Mouse (Mus musculus): ENCODE data around the gene 2010111I01Rik. TPM values are rescaled to one million over a fixed set of nuclear protein-coding genes. Genes with fewer than 3 reads are reported as not detected.
"Not testable (repeated sequence)": the region's sequence is repeated elsewhere in the genome, so short reads cannot be mapped to it uniquely, and the experiment has no call there.

2010111I01Rik gene
- polyA plus RNA-seq, 1 experiment: 84.5 TPM

DNA sequence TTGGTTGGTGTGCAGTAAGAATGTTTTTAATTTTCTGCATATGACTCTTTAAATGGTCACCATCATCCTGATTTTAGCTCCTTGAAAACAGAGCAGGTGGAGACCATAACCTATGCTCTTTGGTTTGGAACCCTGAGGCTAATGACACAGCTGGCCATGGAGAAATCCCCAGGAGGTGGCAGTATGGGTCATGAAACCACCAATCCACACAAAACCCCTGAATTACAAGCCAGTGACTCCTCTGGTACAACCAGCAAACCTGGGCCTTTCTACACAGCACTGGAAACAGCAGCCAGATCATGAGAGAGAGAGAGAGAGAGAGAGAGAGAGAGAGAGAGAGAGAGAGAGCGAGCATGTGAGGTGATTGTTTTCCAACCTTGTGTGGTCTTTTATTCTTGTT, 38.2 kb upstream of the 2010111I01Rik start:
- Histone ChIP-seq H3K36me3 (ENCODE audit: control insufficient read depth, insufficient read depth, low read length) (no peaks in the 10 kb centered on the region), H3K4me1 (ENCODE audit: control insufficient read depth, insufficient read depth, low read length) (no peaks in the 10 kb centered on the region; the same call in 1 of the 2 replicates), H3K4me3 (ENCODE audit: insufficient read depth, low read depth, low read length) (no peak overlapping the region), H3K27me3 (replicated peaks; ENCODE audit: control insufficient read depth, insufficient read depth, low read length) (no peaks in the 10 kb centered on the region), H3K27ac (ENCODE audit: insufficient read depth, low read depth, low read length) (no peak overlapping the region)
- peak; percentile 77 for DNase-seq
- TF ChIP-seq CTCF (conservative IDR thresholded peaks at IDR 0.05; ENCODE audit: insufficient read depth, insufficient read length, low read depth, low read length): peak; percentile 81
- no peak for TF ChIP-seq POLR2A (IDR thresholded peaks at IDR 0.05; ENCODE audit: low read depth, low read length)
- WGBS: 46% methylated on average over 1 of the region's 1 CpGs

DNA sequence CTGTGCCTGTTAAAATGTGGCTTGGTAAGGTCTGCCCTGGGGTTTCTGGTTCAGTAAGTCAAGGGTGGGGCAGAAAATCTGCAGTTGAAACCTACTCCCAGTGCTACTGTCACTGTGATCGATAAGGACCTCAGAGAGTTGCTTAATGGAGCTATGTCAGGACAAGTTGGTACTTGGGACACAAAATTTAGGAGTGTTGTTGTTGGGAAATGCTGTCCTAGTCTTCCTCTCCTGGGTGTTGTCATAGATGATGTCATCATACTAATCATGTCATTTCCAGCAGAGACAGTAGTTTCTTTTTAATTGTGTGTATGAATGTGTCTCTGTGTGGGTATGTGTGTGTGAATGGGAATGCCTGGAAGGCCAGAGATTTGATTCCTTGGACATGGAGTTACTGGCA, 37.2 kb upstream of the 2010111I01Rik start:
- Histone ChIP-seq H3K4me1 (ENCODE audit: control insufficient read depth, insufficient read depth, low read length) (no peaks in the 10 kb centered on the region; the same call in 1 of the 2 replicates), H3K36me3 (ENCODE audit: control insufficient read depth, insufficient read depth, low read length) (no peaks in the 10 kb centered on the region), H3K4me3 (ENCODE audit: insufficient read depth, low read depth, low read length) (no peak overlapping the region), H3K27ac (ENCODE audit: insufficient read depth, low read depth, low read length) (no peak overlapping the region), H3K27me3 (replicated peaks; ENCODE audit: control insufficient read depth, insufficient read depth, low read length) (no peaks in the 10 kb centered on the region)
- TF ChIP-seq CTCF (conservative IDR thresholded peaks at IDR 0.05; ENCODE audit: insufficient read depth, insufficient read length, low read depth, low read length): no peak
- no peak for TF ChIP-seq POLR2A (IDR thresholded peaks at IDR 0.05; ENCODE audit: low read depth, low read length)
- no peak for DNase-seq
- WGBS: 75% methylated on average over 1 of the region's 1 CpGs

DNA sequence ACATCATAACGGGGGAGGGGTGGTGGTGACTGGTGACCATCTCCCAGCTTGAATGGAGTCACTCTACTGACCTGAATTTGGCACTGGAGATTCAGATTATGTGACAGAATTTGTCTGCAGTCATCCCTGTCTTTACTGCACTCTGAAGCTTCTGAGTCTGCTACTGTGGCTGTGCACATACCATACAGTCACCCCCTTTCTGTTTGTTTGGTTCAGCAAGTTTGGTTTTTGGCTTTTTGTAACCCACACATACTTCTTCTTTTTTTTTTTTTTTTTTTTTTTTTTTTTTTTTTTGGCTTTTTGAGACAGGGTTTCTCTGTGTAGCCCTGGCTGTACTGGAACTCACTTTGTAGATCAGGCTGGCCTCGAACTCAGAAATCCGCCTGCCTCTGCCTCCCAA, 35.5 kb upstream of the 2010111I01Rik start:
- not testable (repeated sequence) for H3K4me1 ChIP-seq (ENCODE audit: control insufficient read depth, insufficient read depth, low read length); DNase-seq; H3K27me3 ChIP-seq (replicated peaks; ENCODE audit: control insufficient read depth, insufficient read depth, low read length); H3K4me3 ChIP-seq (ENCODE audit: insufficient read depth, low read depth, low read length); H3K36me3 ChIP-seq (ENCODE audit: control insufficient read depth, insufficient read depth, low read length); H3K27ac ChIP-seq (ENCODE audit: insufficient read depth, low read depth, low read length)
- 98% methylated on average over 3 of the region's 3 CpGs for WGBS

DNA sequence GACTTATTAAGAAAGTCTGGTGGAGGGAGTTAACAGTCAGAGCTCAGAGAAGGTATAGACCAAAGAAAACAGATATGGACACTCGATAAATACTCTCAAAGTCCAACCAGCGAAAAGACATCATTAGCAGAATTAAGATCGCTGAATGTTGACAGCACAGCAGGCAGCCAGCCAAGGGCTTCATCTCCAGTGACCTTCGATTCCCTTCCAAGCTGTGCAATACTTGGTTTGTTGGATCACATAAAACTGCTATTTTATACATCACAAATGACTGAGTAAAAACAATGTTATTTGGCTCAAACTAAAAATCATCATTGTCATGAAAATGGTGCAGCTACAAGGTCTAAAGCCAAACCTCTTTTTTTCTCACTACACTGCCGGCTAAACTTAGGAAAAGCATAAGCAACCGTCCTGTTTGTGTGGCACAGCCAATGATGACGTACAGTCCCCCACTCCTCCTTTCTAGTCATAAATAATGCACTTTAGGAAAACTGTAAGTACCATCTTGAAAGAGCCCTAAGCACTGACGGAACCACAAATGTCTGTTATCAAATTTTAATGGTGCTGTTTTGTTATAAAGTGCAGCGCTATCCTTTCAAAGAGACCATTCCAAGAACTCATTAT, 34.8 kb upstream of the 2010111I01Rik start:
- Histone ChIP-seq H3K4me1 (ENCODE audit: control insufficient read depth, insufficient read depth, low read length) (no peaks in the 10 kb centered on the region; the same call in 1 of the 2 replicates), H3K4me3 (ENCODE audit: insufficient read depth, low read depth, low read length) (no peak overlapping the region), H3K36me3 (ENCODE audit: control insufficient read depth, insufficient read depth, low read length) (no peaks in the 10 kb centered on the region), H3K27ac (ENCODE audit: insufficient read depth, low read depth, low read length) (no peak overlapping the region), H3K27me3 (replicated peaks; ENCODE audit: control insufficient read depth, insufficient read depth, low read length) (no peaks in the 10 kb centered on the region)
- DNase-seq: peak; percentile 67
- WGBS: 62% methylated on average over 9 of the region's 9 CpGs
- TF ChIP-seq POLR2A (IDR thresholded peaks at IDR 0.05; ENCODE audit: low read depth, low read length) (no peak), CTCF (conservative IDR thresholded peaks at IDR 0.05; ENCODE audit: insufficient read depth, insufficient read length, low read depth, low read length) (no peak)

DNA sequence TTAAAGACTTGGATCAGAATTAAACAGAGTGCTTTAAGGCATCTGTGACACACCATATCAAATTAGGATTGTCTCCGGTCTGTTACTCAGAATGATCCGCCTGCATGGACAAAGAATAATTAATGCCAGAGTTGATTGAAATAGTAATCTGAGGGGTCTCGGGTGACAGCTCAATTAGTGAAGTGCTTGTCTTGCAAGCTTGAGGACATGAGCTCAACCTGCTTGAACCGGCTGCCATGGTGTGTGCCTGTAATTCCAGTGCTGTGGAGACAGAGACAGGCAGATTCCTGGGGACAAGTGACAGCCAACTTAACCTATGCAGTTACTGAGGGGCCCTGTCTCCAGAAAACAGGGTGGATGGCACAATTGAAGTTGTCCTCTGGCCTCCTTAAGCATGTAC, 32.2 kb upstream of the 2010111I01Rik start:
- 74% methylated on average over 4 of the region's 4 CpGs for WGBS
- Histone ChIP-seq H3K4me3 (ENCODE audit: insufficient read depth, low read depth, low read length) (no peak overlapping the region), H3K27me3 (replicated peaks; ENCODE audit: control insufficient read depth, insufficient read depth, low read length) (no peaks in the 10 kb centered on the region), H3K27ac (ENCODE audit: insufficient read depth, low read depth, low read length) (no peak overlapping the region), H3K36me3 (ENCODE audit: control insufficient read depth, insufficient read depth, low read length) (no peaks in the 10 kb centered on the region), H3K4me1 (ENCODE audit: control insufficient read depth, insufficient read depth, low read length) (no peaks in the 10 kb centered on the region; the same call in 1 of the 2 replicates)
- no peak for DNase-seq
- TF ChIP-seq CTCF (conservative IDR thresholded peaks at IDR 0.05; ENCODE audit: insufficient read depth, insufficient read length, low read depth, low read length) (no peak), POLR2A (IDR thresholded peaks at IDR 0.05; ENCODE audit: low read depth, low read length) (no peak)

DNA sequence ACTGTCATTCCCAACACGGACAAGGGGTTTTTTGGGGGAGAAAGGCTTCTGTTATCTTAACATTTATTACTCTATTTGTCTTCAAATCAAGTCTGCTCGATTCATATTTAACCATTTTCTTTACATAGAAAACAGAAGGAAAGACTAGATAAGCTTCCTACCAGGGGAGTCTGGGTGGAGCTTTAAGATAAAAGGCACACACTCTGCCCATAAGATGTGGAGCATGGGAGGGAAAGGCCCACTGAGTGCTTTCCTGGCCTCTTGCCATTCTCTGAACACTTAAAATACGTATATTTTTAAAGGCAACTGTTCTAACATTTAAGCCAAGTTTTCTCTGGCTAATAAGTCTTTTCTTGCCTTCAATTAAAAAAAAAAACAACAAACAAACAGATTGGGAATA, 25.3 kb upstream of the 2010111I01Rik start:
- Histone ChIP-seq H3K4me3 (ENCODE audit: insufficient read depth, low read depth, low read length) (no peak overlapping the region), H3K4me1 (ENCODE audit: control insufficient read depth, insufficient read depth, low read length) (no peaks in the 10 kb centered on the region), H3K36me3 (ENCODE audit: control insufficient read depth, insufficient read depth, low read length) (no peaks in the 10 kb centered on the region), H3K27ac (ENCODE audit: insufficient read depth, low read depth, low read length) (no peak overlapping the region), H3K27me3 (replicated peaks; ENCODE audit: control insufficient read depth, insufficient read depth, low read length) (no peaks in the 10 kb centered on the region)
- WGBS: 58% methylated on average over 3 of the region's 3 CpGs
- DNase-seq: no peak
- TF ChIP-seq POLR2A (IDR thresholded peaks at IDR 0.05; ENCODE audit: low read depth, low read length): no peak
- TF ChIP-seq CTCF (conservative IDR thresholded peaks at IDR 0.05; ENCODE audit: insufficient read depth, insufficient read length, low read depth, low read length): no peak

DNA sequence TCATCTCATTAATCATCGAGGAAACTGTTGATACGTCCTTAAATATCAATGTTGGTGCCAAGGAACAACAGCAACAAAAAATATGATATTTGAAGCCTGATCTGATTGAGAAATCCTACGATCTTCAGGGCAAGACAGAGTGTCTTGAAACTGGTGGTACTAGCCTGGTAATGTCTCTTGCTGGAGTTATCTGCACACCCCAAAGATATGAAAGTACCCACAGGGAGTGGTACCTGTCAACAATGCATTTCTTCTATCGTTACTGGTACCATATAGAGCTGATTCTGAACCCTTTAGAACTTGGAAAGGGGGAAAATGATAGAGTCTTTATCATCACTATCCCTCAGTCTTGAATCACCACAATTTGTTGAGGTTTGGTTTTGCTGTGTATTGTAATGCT, 24.9 kb upstream of the 2010111I01Rik start:
- H3K36me3 ChIP-seq (ENCODE audit: control insufficient read depth, insufficient read depth, low read length): no peaks in the 10 kb centered on the region
- H3K4me3 ChIP-seq (ENCODE audit: insufficient read depth, low read depth, low read length): no peak overlapping the region
- WGBS: 80% methylated on average over 4 of the region's 4 CpGs
- TF ChIP-seq POLR2A (IDR thresholded peaks at IDR 0.05; ENCODE audit: low read depth, low read length): no peak
- TF ChIP-seq CTCF (conservative IDR thresholded peaks at IDR 0.05; ENCODE audit: insufficient read depth, insufficient read length, low read depth, low read length): no peak
- no peaks in the 10 kb centered on the region for H3K27me3 ChIP-seq (replicated peaks; ENCODE audit: control insufficient read depth, insufficient read depth, low read length)
- no peak for DNase-seq
- no peak overlapping the region for H3K27ac ChIP-seq (ENCODE audit: insufficient read depth, low read depth, low read length)
- H3K4me1 ChIP-seq (ENCODE audit: control insufficient read depth, insufficient read depth, low read length): no peaks in the 10 kb centered on the region

All from kidney, adult 2 months (tissue).